Mouse (Mus musculus) small intestine, adult 2 months (tissue): Measurements from ENCODE around the gene Dpf2.

Experiments
- CTCF ChIP-seq: fragments of 200-500 bp; IDR thresholded peaks from 2 replicates; pipeline ENCODE4 v1.5.1; 2012; ENCODE audit warnings: low read depth, mild to moderate bottlenecking, control low read depth, inconsistent platforms, low read length, moderate library complexity, mixed read lengths; ENCODE audit not compliant: insufficient replicate concordance, insufficient read length; ENCODE audit errors: extremely low read depth
- POLR2A ChIP-seq: fragments of 200-500 bp; IDR thresholded peaks from 2 replicates; pipeline ENCODE4 v1.6.1; 2012; ENCODE audit warnings: low read depth, mild to moderate bottlenecking, control low read depth, inconsistent platforms, low read length, moderate library complexity

DNA sequence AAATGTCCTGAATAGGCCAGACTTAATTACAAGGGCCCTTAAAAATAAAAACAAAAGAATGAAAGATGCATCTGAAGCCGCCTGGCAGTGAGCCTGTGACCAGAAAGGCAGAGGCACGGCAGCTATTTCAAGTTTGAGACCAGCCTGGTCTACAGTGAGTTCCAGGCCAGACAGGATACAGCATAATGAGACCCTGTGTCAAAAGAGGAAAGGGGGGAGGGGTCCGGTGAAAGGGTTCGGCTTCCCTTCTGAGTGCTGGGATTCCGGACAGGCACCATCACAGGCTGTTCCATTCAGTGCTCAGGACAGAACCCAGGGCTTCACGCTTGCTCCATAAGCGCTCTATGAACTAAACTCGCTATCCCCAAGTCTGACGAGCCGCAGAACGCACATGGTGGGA, 14.2 kb upstream of the Dpf2 start:
- TF ChIP-seq CTCF (no peak), POLR2A (no peak)
